Mouse (Mus musculus) left cerebral cortex, postnatal 36 days (tissue): ENCODE measurements at regions not wholly inside any gene's neighbourhood (a gene's known extent, or its start where the extent isn't known, plus 50 kb on each side); places are given as distances from the start of the nearest gene placed in this dataset.

Experiments
- DNase-seq, 2 experiments: peaks; one replicate each; pipeline ENCODE4 v3.0.0; 2021 to 2022; ENCODE audit warnings: low spot score in 2 of 2, mixed read lengths in 1 of 2
- intact Hi-C: fragments of 180-260 bp; cut with DNase I; formaldehyde crosslinking; loops from one replicate; pipeline ENCODE4 v1.15.1; 2025

GRCm38 (mm10) chr11:18478841-18479240, 525.2 kb upstream of the Etaa1 start:
- intact Hi-C loops: no loop called here
- no peak for DNase-seq

- no peak for DNase-seq
- intact Hi-C loops: no loop called here
Measured at GRCm38 (mm10) chr11:18451271-18451670, 497.6 kb upstream of the Etaa1 start.

- DNase-seq: no peak
- intact Hi-C loops: no loop called here
Measured at GRCm38 (mm10) chr11:18448879-18449278, 495.2 kb upstream of the Etaa1 start.

GRCm38 (mm10) chr11:18444600-18444999, 490.9 kb upstream of the Etaa1 start:
- intact Hi-C loops: no loop called here

GRCm38 (mm10) chr11:18444101-18444500, 490.4 kb upstream of the Etaa1 start:
- intact Hi-C loops: no loop called here
- no peak for DNase-seq

More at GRCm38 (mm10) chr11:18444600-18444999, 490.9 kb upstream of the Etaa1 start:
- no peak for DNase-seq

GRCm38 (mm10) chr11:18443156-18443555, 489.5 kb upstream of the Etaa1 start:
- intact Hi-C loops: no loop called here
- no peak for DNase-seq

GRCm38 (mm10) chr11:18437834-18438611, 484.3 kb upstream of the Etaa1 start:
- DNase-seq: no peak
- intact Hi-C loops: no loop called here

GRCm38 (mm10) chr11:18421076-18421475, 467.4 kb upstream of the Etaa1 start:
- intact Hi-C loops: no loop called here
- no peak for DNase-seq

GRCm38 (mm10) chr11:18413769-18414168, 460.1 kb upstream of the Etaa1 start:
- intact Hi-C loops: no loop called here
- DNase-seq: no peak

GRCm38 (mm10) chr11:18408071-18408752, 454.5 kb upstream of the Etaa1 start:
- no peak for DNase-seq
- intact Hi-C loops: no loop called here

- no peak for DNase-seq
- intact Hi-C loops: no loop called here
Measured at GRCm38 (mm10) chr11:18399561-18399960, 445.9 kb upstream of the Etaa1 start.

GRCm38 (mm10) chr11:18396397-18396796, 442.7 kb upstream of the Etaa1 start:
- intact Hi-C loops: no loop called here
- no peak for DNase-seq

GRCm38 (mm10) chr11:18395631-18396030, 442.0 kb upstream of the Etaa1 start:
- intact Hi-C loops: no loop called here
- DNase-seq: no peak

- DNase-seq: no peak
- intact Hi-C loops: no loop called here
Measured at GRCm38 (mm10) chr11:18372813-18373332, 419.2 kb upstream of the Etaa1 start.

GRCm38 (mm10) chr11:18371304-18371703, 417.6 kb upstream of the Etaa1 start:
- no peak for DNase-seq
- intact Hi-C loops: no loop called here

- intact Hi-C loops: no loop called here
- DNase-seq: no peak
Measured at GRCm38 (mm10) chr11:18370861-18371260, 417.2 kb upstream of the Etaa1 start.

- no peak for DNase-seq
- intact Hi-C loops: no loop called here
Measured at GRCm38 (mm10) chr11:18354866-18355265, 401.2 kb upstream of the Etaa1 start.

- DNase-seq: no peak
- intact Hi-C loops: no loop called here
Measured at GRCm38 (mm10) chr11:18354156-18354555, 400.5 kb upstream of the Etaa1 start.

GRCm38 (mm10) chr11:18347841-18348240, 394.2 kb upstream of the Etaa1 start:
- intact Hi-C loops: no loop called here
- DNase-seq: no peak

GRCm38 (mm10) chr11:18313510-18314301, 360.0 kb upstream of the Etaa1 start:
- intact Hi-C loops: loop anchor here (5.0 kb wide), 1 partner anchor 1304 kb away; no protein-coding TSS in a partner anchor
- DNase-seq: no peak
